8 mouse cellular contexts compared by ENCODE assay signal in genomic region chr2:3282866-3283601, GRCm38 (mm10). TPM values are rescaled to one million over a fixed set of nuclear protein-coding genes. Genes with fewer than 3 reads are reported as not detected.
DNase-seq lines count a peak whose midpoint lies in the region; ATAC-seq and TF ChIP-seq lines count a peak whose summit lies in the region.

No protein-coding gene starts in this region.

- peak; percentile 12; the same call in 1 of the 2 replicates for ATAC-seq in G1E (ENCODE audit: extremely low read depth, insufficient number of reproducible peaks, low FRiP score, poor library complexity, severe bottlenecking)
- ATAC-seq in hematopoietic stem cell, adult 5-6 weeks (replicated peaks in 1 of 2; ENCODE audit: insufficient read depth in 1 of 2, low FRiP score in 2 of 2, low TSS enrichment in 1 of 2, low read depth in 1 of 2, poor library complexity in 2 of 2, severe bottlenecking in 2 of 2): peak; percentile 2 to 11; a peak in 2 of 4 replicates
- ATAC-seq in stomach, embryonic 15.5 days (ENCODE audit: insufficient read depth, low FRiP score, low read depth): no peak

- no peak for TF ChIP-seq CTCF in G1E (IDR thresholded peaks at IDR 0.05; ENCODE audit: low read depth, low read length)

- no peak overlapping the region for H3K9ac ChIP-seq in stomach, embryonic 15.5 days

- peak overlapping the region; percentile 54 for H3K4me2 ChIP-seq in stomach, embryonic 15.5 days

- H3K4me1 ChIP-seq in G1E (ENCODE audit: insufficient read depth, low read depth, low read length): peaks cover 27% of the 10 kb centered on the region
- peaks cover 6% of the 10 kb centered on the region; the same call in 1 of the 2 replicates for H3K4me1 ChIP-seq in stomach, embryonic 15.5 days

- DNase-seq in kidney, adult 11 months: peak; percentile 23
- DNase-seq in kidney, adult 18-20 months: no peak
- DNase-seq in G1E (ENCODE audit: low spot score) (peak; percentile 19), liver (peak; percentile 69)
- peak; percentile 52 for DNase-seq in embryo, embryonic 9.5 days (ENCODE audit: extremely low spot score)
- DNase-seq in spleen, postnatal 14 days (ENCODE audit: low spot score in 2 of 2): no peak

- WGBS in stomach, embryonic 15.5 days: 9% methylated on average over 12 of the region's 12 CpGs

- peak overlapping the region; percentile 77 for H3K27ac ChIP-seq in stomach, embryonic 15.5 days

- H3K36me3 ChIP-seq in G1E (replicated peaks): peaks cover 2% of the 10 kb centered on the region
- no peaks in the 10 kb centered on the region for H3K36me3 ChIP-seq in stomach, embryonic 15.5 days

- peaks cover 9% of the 10 kb centered on the region; the same call in 1 of the 2 replicates for H3K27me3 ChIP-seq in G1E (ENCODE audit: insufficient read depth, low read length)
- H3K27me3 ChIP-seq in stomach, embryonic 15.5 days (replicated peaks): no peaks in the 10 kb centered on the region

- H3K4me3 ChIP-seq in G1E (ENCODE audit: low read depth, low read length): peak overlapping the region; percentile 93
- H3K4me3 ChIP-seq in stomach, embryonic 15.5 days (replicated peaks): peak overlapping the region; percentile 46

- no peaks in the 10 kb centered on the region for H3K9me3 ChIP-seq in G1E (replicated peaks)
- H3K9me3 ChIP-seq in stomach, embryonic 15.5 days: no peaks in the 10 kb centered on the region

RNA-seq across cellular contexts. Expression of gene Nmt2, which starts 1.0 kb away (rescaled TPM):
- 24.6 and 25.3 TPM in 2 replicates for total RNA-seq in G1E (2014; fragmentation: Nextera tagmentation)
- 34.9 and 39.8 TPM in 2 replicates for total RNA-seq in G1E (2017)
- 9.4 and 10.5 TPM in 2 replicates for polyA plus RNA-seq in G1E (2012)
- total RNA-seq in hematopoietic stem cell, adult 5-6 weeks (2017): 40.7 and 51.9 TPM in 2 replicates
- 38.2 and 39.7 TPM in 2 replicates for polyA plus RNA-seq in stomach, embryonic 15.5 days (2015; fragmentation: Nextera tagmentation; extraction: Ambion mirVana)

RNA-seq across cellular contexts. Expression of gene Rpp38, which starts 49.4 kb away (rescaled TPM):
- total RNA-seq in G1E (2014; fragmentation: Nextera tagmentation) (50.0 and 55.7 TPM in 2 replicates), G1E (2017) (19.1 and 22.9 TPM in 2 replicates)
- 1.3 and 2.6 TPM in 2 replicates for polyA plus RNA-seq in G1E (2012)
- 10.3 and 14.8 TPM in 2 replicates for total RNA-seq in hematopoietic stem cell, adult 5-6 weeks (2017)
- 23.5 and 24.7 TPM in 2 replicates for polyA plus RNA-seq in stomach, embryonic 15.5 days (2015; fragmentation: Nextera tagmentation; extraction: Ambion mirVana)

RNA-seq across cellular contexts. Expression of gene Acbd7, which starts 52.9 kb away (rescaled TPM):
- not detected in 2 replicates for total RNA-seq in G1E (2014; fragmentation: Nextera tagmentation)
- 0.33 and 0.87 TPM in 2 replicates for total RNA-seq in G1E (2017)
- polyA plus RNA-seq in G1E (2012): not detected in 2 replicates
- total RNA-seq in hematopoietic stem cell, adult 5-6 weeks (2017): not detected in 2 replicates
- 0.91 and 2.0 TPM in 2 replicates for polyA plus RNA-seq in stomach, embryonic 15.5 days (2015; fragmentation: Nextera tagmentation; extraction: Ambion mirVana)

Comparison
In these comparisons a context has a peak if more than half of its experiments do, and no peak if none do; other contexts are left out.
1. DNase-seq: peak in kidney, adult 11 months (single experiment), G1E (single experiment), embryo, embryonic 9.5 days (single experiment) and liver (single experiment); none in kidney, adult 18-20 months (single experiment) and spleen, postnatal 14 days (0 of 2).